Mouse (Mus musculus) hematopoietic stem cell, adult 5-6 weeks (primary cell): ENCODE measurements around the gene Msl1. TPM values are rescaled to one million over a fixed set of nuclear protein-coding genes. Genes with fewer than 3 reads are reported as not detected.

Experiments
- ATAC-seq, 2 experiments: fragments of 125-278 bp in 1 of 2; replicated peaks in 1 of 2; 2 replicates each; pipeline ENCODE4 v1.8.0; 2016 to 2017; ENCODE audit warnings: inconsistent platforms in 2 of 2, mild to moderate bottlenecking in 2 of 2, moderate number of reproducible peaks in 2 of 2, low read depth in 1 of 2, moderate TSS enrichment in 1 of 2; ENCODE audit not compliant: low FRiP score in 2 of 2, poor library complexity in 2 of 2, severe bottlenecking in 2 of 2, insufficient read depth in 1 of 2, low TSS enrichment in 1 of 2
- total RNA-seq: library from RNA; stranded (forward); fragments of 172-1452, 232-1000 nt; gene quantifications from 2 replicates; pipeline ENCODE4 v1.2.3, GENCODE M21; 2017

Msl1 gene
- total RNA-seq, 1 experiment from 2014 or later = 82.7 TPM

DNA sequence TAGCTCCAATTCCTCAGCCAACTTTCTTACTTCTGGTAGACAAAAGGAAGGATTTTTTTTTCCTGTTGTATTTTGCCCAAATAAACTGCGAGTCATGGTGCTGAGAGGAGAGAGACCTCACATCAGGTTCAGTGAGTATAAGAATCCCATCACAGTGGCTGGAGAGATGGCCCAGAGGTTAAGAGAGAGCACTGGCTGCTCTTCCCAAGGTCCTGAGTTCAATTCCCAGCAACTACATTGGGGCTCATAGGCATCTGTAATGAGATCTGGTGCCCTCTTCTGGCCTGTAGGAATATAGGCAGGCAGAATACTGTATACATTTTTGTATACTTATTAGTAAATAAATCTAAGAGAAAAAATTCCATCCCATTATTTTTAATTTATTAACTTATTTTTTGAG is 7.6 kb upstream of the Msl1 start:
- no peak for ATAC-seq

DNA sequence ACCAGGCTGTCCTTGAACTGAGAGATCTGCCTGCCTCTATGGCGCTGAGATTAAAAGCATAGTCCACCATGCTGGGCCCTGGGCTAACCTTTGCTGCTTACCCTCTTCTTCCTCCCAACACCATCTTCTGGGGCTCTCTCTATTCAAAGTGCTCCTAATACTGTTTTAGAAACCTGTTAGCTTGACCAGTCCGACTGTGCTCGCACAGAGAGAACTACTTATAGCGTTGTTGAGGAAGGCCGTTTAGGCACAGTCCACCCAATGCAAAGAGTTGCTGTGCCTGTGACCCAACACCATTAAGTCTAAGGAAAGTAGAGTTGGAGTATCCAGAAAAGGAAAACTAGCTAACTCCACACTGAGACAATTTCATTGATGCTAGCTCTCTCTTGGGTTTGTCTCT is 7.2 kb upstream of the Msl1 start:
- ATAC-seq = no peak

DNA sequence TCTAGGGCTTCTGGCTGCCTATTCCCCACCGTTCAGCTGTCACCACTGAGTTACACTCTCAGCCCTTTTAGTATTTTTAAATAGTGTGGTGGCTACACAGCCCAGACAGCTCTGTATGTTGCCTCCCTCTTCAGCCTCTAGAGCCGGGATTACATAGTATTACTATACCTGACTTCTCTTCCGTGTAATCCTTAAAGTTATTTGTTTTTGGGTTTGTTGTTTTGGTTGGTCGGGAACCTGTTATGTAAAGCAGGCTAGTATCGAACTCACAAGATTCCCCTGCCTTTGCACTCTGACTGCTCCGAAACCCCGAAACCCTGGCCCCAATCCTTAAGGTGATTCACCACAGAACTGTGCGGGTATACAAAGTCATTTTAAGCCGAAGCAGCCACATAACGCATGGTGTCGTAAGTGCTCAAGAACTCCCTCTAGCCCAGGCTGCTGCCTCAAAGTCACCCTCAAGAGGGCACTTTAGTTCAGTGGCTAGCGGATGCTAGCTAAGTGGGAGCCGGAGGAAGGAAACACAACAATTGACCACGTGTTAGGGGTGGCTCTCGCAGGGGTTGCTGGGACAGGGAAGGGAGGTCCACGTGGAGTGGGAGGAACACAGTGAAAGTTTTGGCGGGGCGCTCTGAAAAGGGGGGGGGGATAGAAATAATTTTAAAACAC is 6.6 kb upstream of the Msl1 start:
- ATAC-seq = peak; percentile 90 to 92

DNA sequence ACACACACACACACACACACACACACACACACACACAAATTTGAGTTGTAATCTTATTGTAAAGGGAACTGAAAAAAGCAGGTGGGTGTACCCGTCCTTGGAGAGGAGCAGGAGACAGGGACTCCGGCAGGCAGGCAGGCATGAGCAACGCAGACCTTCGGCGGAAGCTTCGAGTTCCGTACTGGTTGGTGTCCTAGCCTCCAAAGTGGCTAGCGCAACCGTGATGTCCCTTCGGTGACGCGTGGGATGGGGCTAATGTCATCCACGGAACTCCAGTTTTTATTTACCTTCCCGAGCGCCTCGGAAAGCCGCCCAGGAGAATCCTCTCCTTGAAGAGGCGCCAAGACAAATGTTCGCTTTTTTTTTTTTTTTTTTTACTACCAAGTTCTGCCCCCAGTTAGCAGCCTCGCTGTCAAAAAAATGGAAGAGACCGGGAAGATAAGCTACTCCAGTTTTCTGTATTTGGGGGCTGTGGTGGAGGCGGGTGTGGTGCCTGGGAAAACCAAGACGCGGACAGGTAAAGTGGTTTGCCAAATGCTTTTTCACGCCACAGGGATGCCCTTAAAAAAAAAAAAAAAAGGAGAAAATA is 6.0 kb upstream of the Msl1 start:
- no peak; a peak in 1 of 4 replicates for ATAC-seq

DNA sequence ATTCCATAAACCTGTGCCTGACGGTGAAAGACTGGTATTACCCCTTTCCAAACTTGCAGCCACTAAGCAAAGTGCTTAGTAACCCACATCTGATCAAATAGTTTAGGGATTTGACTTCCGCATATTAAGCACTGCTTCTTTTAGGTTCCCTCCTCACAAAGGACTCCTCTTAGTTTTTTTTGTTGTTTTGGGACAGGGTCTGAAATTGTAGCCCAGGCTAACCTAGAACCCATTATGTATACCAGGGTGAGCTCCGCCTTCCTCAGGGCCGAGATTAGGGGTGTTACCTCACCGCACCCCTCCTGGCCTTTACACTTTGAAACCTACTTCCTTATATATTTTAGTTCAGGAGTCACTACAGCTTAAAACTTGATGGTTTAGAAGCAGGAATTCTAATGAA is 5.5 kb upstream of the Msl1 start:
- ATAC-seq = no peak

DNA sequence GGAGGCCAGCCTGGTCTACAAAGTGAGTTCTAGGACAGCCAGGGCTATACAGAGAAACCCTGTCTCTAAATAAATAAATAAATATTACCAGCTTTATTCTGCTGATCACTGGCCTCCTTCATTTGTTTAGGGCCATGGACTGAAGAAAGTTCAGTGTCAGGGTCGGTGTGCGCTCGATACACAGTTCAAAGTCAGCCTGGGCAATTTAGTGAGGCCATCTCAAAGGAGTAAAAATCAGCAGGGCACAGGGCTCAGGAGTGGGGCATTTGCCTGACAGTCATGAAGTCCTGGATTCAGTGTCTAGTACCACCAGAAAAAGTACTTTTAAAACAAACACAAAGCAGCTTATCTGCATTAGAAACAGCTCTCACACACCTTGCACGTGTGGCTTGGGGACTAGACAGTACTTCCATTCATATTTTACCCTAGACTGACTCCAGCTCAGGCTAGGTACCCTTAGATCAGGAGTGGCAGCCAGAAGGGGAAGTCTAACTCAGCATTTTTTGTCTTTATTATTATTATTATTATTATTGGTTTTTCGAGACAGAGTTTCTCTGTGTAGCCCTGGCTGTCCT is 4.6 kb upstream of the Msl1 start:
- ATAC-seq = no peak

DNA sequence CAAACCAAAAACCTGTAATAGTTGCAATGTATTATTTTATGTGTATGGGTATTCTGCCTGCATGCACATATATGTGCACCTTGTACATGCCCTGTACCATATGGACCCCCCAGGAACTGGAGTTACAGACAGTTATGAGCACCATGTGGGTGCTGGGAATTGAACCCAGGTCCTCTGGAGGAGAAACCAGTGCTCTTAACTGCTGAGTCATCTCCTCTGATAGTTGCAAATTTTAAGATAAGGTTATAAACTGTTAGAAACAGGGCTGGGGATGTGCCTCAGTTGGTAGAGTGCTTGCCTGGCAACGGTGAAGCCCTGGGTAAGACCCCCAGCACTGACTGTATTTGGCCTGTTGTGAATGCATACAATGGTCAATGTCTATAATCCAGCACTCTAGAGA is 3.9 kb upstream of the Msl1 start:
- ATAC-seq = no peak

DNA sequence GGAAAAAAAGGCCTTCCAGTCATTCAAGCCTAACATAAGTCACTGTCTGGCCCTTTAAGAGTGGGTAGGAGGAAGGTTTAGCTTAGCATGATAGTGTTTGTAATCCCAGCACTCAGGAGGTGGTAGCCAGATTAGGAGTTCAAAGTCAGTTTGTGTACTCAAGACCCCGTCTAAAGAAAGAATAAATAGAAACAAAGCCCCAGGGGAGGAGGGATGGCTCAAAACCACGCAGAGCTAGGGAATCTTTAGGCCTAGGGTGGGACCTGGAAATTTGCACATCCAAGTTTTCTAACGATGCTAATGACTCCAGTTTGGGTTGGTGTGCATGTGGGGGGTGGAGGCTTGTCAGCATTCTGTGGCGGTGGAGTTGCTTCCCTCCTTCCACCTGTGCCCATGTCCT is 3.2 kb upstream of the Msl1 start:
- no peak for ATAC-seq

DNA sequence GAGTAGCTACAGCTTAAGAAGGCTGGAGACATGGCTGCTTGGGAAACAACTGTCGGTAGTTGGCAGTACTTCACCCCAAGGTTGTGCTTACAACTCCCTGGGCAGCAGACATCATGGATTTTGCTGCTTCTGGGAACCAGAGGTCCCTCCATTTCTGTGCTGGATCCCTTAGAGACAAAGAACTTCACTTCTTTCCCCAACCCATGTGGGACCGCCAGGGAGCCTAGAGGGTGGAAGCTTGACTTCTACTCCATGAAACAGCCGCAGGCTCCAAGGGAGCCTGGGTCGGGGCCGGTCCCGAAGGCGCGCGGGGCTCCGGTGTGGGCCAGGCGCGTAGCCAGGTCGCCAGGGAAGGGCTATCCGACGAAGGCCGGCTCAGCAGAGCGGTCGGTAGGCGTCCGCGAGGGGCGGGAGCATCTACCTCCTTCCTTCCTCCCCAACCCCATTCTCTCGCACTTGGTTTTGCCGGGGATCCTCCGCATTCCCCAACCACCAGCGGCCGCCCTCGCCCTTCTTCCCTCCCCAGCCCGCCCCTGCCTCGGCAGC is 774 bp upstream of the Msl1 start:
- peak; percentile 58 to 67 for ATAC-seq

DNA sequence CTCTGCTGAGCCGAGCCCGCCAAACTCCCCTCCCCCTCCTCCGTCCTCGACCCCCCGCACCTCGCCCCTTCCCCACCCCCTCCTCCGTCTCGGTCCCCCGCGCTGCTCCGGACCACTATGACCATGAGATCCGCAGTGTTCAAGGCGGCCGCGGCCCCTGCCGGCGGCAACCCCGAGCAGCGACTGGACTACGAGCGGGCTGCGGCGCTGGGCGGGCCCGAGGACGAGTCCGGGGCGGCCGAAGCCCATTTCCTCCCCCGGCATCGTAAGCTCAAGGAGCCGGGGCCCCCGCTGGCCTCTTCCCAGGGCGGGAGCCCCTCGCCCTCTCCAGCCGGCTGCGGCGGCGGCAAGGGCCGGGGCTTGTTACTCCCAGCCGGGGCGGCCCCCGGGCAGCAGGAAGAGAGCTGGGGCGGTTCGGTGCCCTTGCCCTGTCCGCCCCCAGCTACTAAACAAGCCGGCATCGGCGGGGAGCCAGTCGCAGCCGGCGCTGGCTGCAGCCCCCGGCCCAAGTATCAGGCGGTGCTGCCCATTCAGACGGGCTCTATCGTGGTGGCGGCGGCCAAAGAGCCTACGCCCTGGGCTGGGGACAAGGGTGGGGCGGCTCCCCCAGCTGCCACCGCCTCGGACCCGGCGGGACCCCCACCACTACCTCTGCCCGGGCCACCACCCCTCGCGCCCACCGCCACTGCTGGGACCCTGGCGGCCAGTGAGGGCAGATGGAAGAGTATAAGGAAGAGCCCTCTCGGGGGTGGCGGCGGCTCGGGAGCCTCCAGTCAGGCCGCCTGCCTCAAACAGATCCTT is 598 bp downstream of the Msl1 start:
- 0 out of 4 replicates have a peak, but pooled peaks of 1 of the 2 experiments have one; percentile 4 for ATAC-seq

DNA sequence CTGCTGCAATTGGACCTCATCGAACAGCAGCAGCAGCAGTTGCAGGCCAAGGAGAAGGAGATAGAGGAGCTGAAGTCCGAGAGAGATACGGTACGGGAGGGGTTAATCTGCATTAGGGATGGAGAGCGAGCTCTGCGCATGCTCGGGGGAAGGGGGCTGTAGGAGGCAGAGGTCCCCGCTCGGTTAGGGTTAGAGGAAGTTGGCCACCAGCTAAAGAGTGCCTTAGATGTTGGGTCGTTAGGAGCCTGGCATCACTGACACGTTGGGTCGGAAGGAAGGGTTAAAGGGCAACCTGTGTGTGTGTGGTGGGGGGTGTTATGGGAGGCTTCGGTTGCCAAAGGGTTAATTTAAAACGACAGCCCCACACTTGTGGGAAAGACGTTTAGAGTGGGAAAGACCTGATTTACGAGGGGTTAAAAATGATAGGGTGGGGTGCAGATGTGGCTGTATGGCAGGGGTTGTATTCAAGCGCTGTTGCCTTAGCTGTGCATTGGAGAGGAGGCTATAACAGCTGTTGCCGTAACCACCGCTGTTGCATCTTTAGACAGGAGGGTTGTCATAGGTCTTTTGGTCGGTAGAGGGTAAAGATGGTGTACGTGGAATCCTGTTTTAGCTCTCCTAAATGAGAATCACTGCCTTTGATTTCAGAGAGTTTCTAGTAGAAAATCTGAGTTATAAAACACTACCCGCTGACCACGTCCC is 1.4 kb downstream of the Msl1 start:
- 0 out of 4 replicates have a peak, but pooled peaks have one; percentile 22 to 34 for ATAC-seq

DNA sequence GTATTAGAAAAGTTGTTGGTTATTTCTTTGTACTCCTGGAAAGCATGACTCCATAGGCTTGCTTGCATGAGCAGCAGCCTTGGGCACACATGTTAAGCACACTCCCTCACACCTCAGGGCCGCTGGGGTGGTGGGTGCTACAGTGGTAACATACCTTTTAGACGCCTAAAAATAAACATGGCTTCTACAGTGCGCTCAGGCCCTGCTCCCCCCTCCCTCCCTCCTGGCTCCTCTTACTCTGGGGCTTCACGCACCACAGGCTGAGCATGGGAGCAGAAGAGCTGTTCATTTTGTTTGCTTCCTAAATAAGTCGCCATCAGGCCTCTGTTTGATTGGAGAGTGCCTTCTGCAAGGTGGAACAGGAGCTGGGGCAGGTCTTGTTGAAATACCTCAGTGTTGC is 2.0 kb downstream of the Msl1 start:
- no peak for ATAC-seq

DNA sequence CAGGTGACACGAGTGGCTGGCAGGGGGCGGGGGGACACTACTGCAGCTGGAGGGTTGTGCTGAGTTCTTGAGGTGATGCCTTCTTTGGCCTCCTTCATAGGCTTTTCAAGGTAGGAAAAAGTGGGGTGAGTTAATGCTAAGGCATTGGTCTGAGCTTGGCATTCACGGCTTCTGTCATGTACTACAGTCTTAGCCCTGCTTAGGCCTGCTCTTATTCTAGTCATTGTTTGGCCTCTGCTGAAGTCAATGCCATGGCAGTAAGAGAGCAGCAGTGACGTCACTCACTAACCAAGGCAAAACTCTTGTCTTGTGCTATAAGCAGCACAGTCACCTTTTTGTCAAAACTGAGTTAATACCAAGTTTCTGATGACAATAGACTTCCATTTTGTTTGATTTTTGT is 2.6 kb downstream of the Msl1 start:
- no peak for ATAC-seq

DNA sequence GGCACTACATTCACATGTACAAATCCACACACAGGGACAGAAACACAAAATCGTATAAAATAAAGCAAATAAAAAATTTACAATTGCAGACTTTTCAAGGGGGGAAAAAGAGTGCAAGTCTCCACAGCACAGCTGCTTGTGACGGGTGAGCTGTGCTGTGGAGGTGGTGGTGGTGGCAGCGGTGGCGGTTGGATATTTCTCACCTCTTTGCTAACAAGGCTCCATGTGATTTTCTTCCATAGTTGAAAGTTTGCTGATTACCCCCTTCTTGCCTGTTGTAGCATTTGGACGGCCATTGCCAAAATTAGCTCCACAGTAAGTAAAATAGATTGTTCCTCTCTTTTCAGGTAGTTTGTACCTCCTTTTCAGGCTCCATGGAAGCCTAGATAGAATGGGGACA is 9.3 kb downstream of the Msl1 start, which contains the start of gene Casc3:
TSS of gene Casc3 (plus strand) at position 301 of the 400 bp plus-strand sequence.
- ATAC-seq = no peak

DNA sequence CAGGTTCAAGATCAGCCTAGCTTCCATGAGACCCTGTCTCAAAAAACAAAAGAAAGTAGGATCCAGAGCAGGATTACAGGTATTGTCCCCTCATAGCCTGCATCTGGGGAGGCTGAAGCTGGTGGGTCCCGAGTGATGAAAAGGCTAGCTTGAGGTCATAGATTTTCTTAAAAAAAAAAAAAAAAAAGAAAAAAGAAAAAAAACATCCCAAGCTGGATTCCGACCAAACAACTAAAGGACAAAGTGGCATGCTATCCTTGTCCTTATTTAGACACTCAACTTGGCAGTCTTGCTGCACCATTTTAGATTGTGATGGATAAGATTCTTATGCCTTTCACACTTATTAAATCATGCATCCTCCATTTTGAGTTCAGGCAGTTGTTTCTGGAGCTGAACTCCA is 13.1 kb downstream of the Msl1 start:
- no peak for ATAC-seq

DNA sequence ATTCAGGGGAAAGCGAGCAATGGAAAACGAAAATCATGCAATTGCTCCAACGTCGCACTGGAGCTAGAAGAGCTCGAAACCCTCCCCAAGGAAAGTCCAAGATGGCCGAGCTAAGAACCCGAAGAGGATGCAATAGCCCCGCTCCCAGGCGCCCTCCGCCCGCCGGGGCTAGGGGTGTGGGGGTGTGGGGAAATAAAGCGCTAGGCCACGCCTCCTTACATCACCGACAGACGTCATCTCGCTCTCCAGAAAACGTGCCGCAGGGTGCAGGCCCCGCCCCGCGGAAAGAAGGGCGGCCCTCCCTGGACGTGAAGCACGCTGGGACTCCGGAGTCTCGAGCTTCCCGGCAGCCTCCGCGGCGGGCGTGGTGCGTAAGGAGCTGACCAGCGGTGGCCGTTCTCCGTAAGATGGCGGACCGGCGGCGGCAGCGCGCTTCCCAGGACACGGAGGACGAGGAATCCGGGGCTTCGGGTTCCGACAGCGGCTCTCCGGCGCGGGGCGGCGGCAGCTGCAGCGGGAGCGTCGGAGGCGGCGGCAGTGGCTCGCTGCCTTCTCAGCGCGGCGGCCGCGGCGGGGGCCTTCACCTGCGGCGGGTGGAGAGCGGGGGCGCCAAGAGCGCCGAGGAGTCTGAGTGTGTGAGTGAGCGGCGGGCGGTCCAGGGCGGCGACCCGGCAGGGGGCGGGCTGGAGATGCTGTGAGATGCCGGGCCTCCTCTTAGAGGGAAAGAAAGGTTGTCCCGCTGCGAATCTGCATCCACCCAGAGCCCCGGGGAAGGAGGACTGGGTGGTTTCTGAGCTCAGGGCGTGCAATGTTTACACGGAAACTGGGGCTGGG is 14.4 kb downstream of the Msl1 start:
- peak; percentile 98 to 99 for ATAC-seq
